Mouse (Mus musculus) CD4-positive, CD25-positive, alpha-beta regulatory T cell, adult 2 months (primary cell): ENCODE results near the gene Pvalb.

Source experiments
- DNase-seq: peaks from one replicate; pipeline ENCODE4 v3.0.0-alpha.2; 2012; ENCODE audit warnings: low read depth, low spot score

Gene Pvalb

GRCm38 (mm10) chr15:78158335-78158734 is 47.9 kb downstream of the Pvalb start:
- no peak for DNase-seq

GRCm38 (mm10) chr15:78157824-78158223 is 48.4 kb downstream of the Pvalb start:
- DNase-seq = no peak

- DNase-seq = no peak
These were observed 48.9 kb downstream of the Pvalb start for GRCm38 (mm10) chr15:78157330-78157729.

- DNase-seq = no peak
These were observed 50.8 kb downstream of the Pvalb start for GRCm38 (mm10) chr15:78155421-78155820.

GRCm38 (mm10) chr15:78153045-78153775 is 53.0 kb downstream of the Pvalb start:
- no peak for DNase-seq

GRCm38 (mm10) chr15:78148565-78148964 is 57.6 kb downstream of the Pvalb start:
- no peak for DNase-seq
